Mouse (Mus musculus) brain, adult 2 months (tissue): ENCODE data around the gene Gm42417.
A peak's percentile ranks its signal among the peaks of the same experiment; 100 is the strongest.
"Not testable (repeated sequence)": the region's sequence is repeated elsewhere in the genome, so short reads cannot be mapped to it uniquely, and the experiment has no call there.

Experiments
- DNase-seq: peaks from one replicate; pipeline ENCODE4 v3.0.0; 2011; ENCODE audit warnings: low read depth, low spot score

Gene Gm42417

GRCm38 (mm10) chr1:36545845-36546600 is 6.8 kb upstream of the Gm42417 start:
- peak; percentile 34 for DNase-seq

- DNase-seq, result no peak
Measured at GRCm38 (mm10) chr1:36545382-36545781, 6.2 kb upstream of the Gm42417 start.

- no peak for DNase-seq
Measured at GRCm38 (mm10) chr1:36542925-36543324, 3.7 kb upstream of the Gm42417 start.

- DNase-seq, result peak; percentile 72
Measured at GRCm38 (mm10) chr1:36541844-36542243, 2.6 kb upstream of the Gm42417 start.

- DNase-seq, result peak; percentile 61
Measured at GRCm38 (mm10) chr1:36540807-36541206, 1.6 kb upstream of the Gm42417 start.

- no peak for DNase-seq
Measured at GRCm38 (mm10) chr1:36540132-36540531, 903 bp upstream of the Gm42417 start.

GRCm38 (mm10) chr1:36538727-36539126 is 502 bp downstream of the Gm42417 start:
- DNase-seq, result no peak

- DNase-seq, result not testable (repeated sequence)
Measured at GRCm38 (mm10) chr1:36536783-36537182, 2.4 kb downstream of the Gm42417 start, which contains the start of gene Ankrd23. Ankrd23 (minus strand) TSS chr1:36536883.

- no peak for DNase-seq
Measured at GRCm38 (mm10) chr1:36536397-36536728, 2.9 kb downstream of the Gm42417 start.

GRCm38 (mm10) chr1:36535477-36536396 is 3.5 kb downstream of the Gm42417 start:
- peak; percentile 86 for DNase-seq

GRCm38 (mm10) chr1:36534595-36535058 is 4.6 kb downstream of the Gm42417 start:
- peak; percentile 33 for DNase-seq

- no peak for DNase-seq
Measured at GRCm38 (mm10) chr1:36533546-36533945, 5.7 kb downstream of the Gm42417 start.

- DNase-seq, result no peak
Measured at GRCm38 (mm10) chr1:36531461-36531860, 7.8 kb downstream of the Gm42417 start.

- DNase-seq, result no peak
Measured at GRCm38 (mm10) chr1:36530962-36531361, 8.3 kb downstream of the Gm42417 start.

GRCm38 (mm10) chr1:36530485-36530884 is 8.7 kb downstream of the Gm42417 start:
- no peak for DNase-seq

- no peak for DNase-seq
Measured at GRCm38 (mm10) chr1:36529875-36530274, 9.4 kb downstream of the Gm42417 start.

- no peak for DNase-seq
Measured at GRCm38 (mm10) chr1:36529274-36529673, 10.0 kb downstream of the Gm42417 start.

GRCm38 (mm10) chr1:36528351-36528750 is 10.9 kb downstream of the Gm42417 start:
- peak; percentile 51 for DNase-seq

- DNase-seq, result no peak
Measured at GRCm38 (mm10) chr1:36526903-36527302, 12.3 kb downstream of the Gm42417 start.

GRCm38 (mm10) chr1:36525774-36526173 is 13.5 kb downstream of the Gm42417 start:
- DNase-seq, result no peak

- no peak for DNase-seq
Measured at GRCm38 (mm10) chr1:36524058-36524457, 15.2 kb downstream of the Gm42417 start.

- DNase-seq, result peak; percentile 56
Measured at GRCm38 (mm10) chr1:36523332-36524013, 15.8 kb downstream of the Gm42417 start.
